Mouse (Mus musculus): ENCODE results near the gene Six1. TPM values are rescaled to one million over a fixed set of nuclear protein-coding genes. Genes with fewer than 3 reads are reported as not detected.

Gene Six1
- total and polyA plus RNA-seq, 3 experiments, result 0.90 to 1.4 (median 1.2) TPM

DNA sequence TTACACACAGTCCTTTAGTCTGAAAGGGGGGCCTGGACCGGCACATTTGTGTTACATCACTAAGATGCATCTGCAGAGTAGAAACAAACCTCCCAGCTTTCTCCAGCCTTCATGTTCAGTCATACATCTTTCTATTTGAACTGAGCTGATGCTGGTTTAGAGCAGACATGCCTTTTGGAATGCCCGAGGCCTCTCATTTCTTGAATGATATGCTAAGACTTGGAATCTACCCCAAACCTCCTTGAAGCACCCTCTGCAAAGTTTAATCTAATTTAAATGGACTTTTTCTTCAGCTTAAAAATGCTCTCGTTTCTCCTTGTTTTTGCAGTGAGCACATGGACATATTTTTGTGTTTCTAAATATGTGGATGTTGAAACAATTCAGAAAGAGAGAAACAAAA lies 21.0 kb downstream of the Six1 start:
- intact Hi-C loops (cut with DNase I), result no loop called here
- H3K27me3 ChIP-seq (ENCODE audit: control insufficient read depth, insufficient read depth, low read length), result peaks cover 10% of the 10 kb centered on the region
- no peaks in the 10 kb centered on the region for H3K4me1 ChIP-seq (ENCODE audit: control insufficient read depth, insufficient read depth, low read length)
- H3K4me3 ChIP-seq, result no peak overlapping the region
- TF ChIP-seq EP300 (IDR thresholded peaks at IDR 0.05; ENCODE audit: insufficient read depth, low read depth, low read length), result no peak
- no peak for TF ChIP-seq CTCF (IDR thresholded peaks at IDR 0.05)
- no peak for TF ChIP-seq POLR2A (IDR thresholded peaks at IDR 0.05; ENCODE audit: insufficient read depth, low read depth, low read length)
- H3K27ac ChIP-seq, result no peak overlapping the region
- WGBS, result 72% methylated on average over 3 of the region's 3 CpGs
- H3K36me3 ChIP-seq (ENCODE audit: control insufficient read depth, insufficient read depth, low read length), result no peaks in the 10 kb centered on the region
- no peak for DNase-seq
- H3K9ac ChIP-seq (ENCODE audit: low read depth, low read length), result no peak overlapping the region
- H3K79me2 ChIP-seq (replicated peaks; ENCODE audit: control insufficient read depth, insufficient read depth, low read length), result no peaks in the 10 kb centered on the region

DNA sequence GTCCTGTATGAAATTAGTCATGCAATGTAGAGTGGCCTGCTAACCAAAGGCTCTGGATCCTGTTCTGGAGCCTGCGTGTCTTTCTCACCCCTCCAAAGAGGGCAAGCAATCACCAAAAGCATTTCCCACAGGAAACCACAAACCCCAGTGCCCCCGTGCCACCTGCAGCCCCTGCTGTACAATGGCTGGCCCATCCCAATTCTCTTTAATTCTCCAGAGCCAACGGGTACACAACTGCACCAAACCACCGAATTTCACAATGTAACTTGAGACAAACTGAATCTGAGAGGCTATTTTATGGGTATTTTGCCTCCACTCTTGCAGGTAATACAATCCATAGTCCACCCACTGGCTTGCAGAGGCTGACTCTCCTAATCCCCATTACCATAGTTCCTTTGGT lies 22.4 kb downstream of the Six1 start:
- DNase-seq, result no peak
- TF ChIP-seq CTCF (IDR thresholded peaks at IDR 0.05), result no peak
- no peak for TF ChIP-seq EP300 (IDR thresholded peaks at IDR 0.05; ENCODE audit: insufficient read depth, low read depth, low read length)
- no peak for TF ChIP-seq POLR2A (IDR thresholded peaks at IDR 0.05; ENCODE audit: insufficient read depth, low read depth, low read length)

GRCm38 (mm10) chr12:73025490-73025889 lies 28.2 kb downstream of the Six1 start:
- H3K27ac ChIP-seq, result peak overlapping the region; percentile 57

More for the DNA sequence above, 22.4 kb downstream of the Six1 start:
- 64% methylated on average over 4 of the region's 4 CpGs for whole genome bisulfite sequencing
- Histone ChIP-seq H3K4me1 (ENCODE audit: control insufficient read depth, insufficient read depth, low read length) (no peaks in the 10 kb centered on the region), H3K9ac (ENCODE audit: low read depth, low read length) (no peak overlapping the region), H3K79me2 (replicated peaks; ENCODE audit: control insufficient read depth, insufficient read depth, low read length) (no peaks in the 10 kb centered on the region), H3K27me3 (ENCODE audit: control insufficient read depth, insufficient read depth, low read length) (peaks cover 4% of the 10 kb centered on the region), H3K4me3 (no peak overlapping the region), H3K36me3 (ENCODE audit: control insufficient read depth, insufficient read depth, low read length) (no peaks in the 10 kb centered on the region), H3K27ac (no peak overlapping the region)
- intact Hi-C loops (cut with DNase I), result no loop called here

DNA sequence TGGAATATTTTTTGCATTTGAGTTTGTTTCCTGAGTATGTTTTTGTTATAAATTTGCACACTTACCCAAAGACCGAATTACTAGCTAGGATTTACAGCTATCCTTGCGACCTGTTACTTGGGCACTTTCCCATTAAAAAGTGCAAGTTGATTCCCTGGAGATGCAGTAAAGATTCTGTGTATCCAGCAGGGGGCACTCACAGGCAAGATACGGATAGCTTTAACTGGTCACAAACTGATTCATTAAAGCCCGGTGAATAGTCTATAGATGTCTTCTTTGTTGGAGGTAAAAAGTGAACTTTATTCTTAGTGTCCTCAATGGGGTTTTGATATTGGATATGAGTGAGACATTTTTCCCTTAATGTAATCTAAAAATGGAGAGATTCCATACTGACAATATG lies 32.7 kb downstream of the Six1 start:
- no peak overlapping the region for H3K9ac ChIP-seq (ENCODE audit: low read depth, low read length)
- no peak overlapping the region for H3K4me3 ChIP-seq
- H3K36me3 ChIP-seq (ENCODE audit: control insufficient read depth, insufficient read depth, low read length), result no peaks in the 10 kb centered on the region
- no peaks in the 10 kb centered on the region for H3K79me2 ChIP-seq (replicated peaks; ENCODE audit: control insufficient read depth, insufficient read depth, low read length)
- no peaks in the 10 kb centered on the region for H3K4me1 ChIP-seq (ENCODE audit: control insufficient read depth, insufficient read depth, low read length)
- intact Hi-C loops (cut with DNase I), result loop anchor here (1.0 kb wide), 2 partner anchors 429 to 496 kb away; no protein-coding TSS in a partner anchor
- DNase-seq, result peak; percentile 64 to 73
- H3K27me3 ChIP-seq (ENCODE audit: control insufficient read depth, insufficient read depth, low read length), result no peaks in the 10 kb centered on the region
- WGBS, result 5% methylated on average over 4 of the region's 4 CpGs
- TF ChIP-seq CTCF (IDR thresholded peaks at IDR 0.05), result peak; percentile 92
- TF ChIP-seq EP300 (IDR thresholded peaks at IDR 0.05; ENCODE audit: insufficient read depth, low read depth, low read length), result no peak
- no peak for TF ChIP-seq POLR2A (IDR thresholded peaks at IDR 0.05; ENCODE audit: insufficient read depth, low read depth, low read length)
- H3K27ac ChIP-seq, result no peak overlapping the region

More at GRCm38 (mm10) chr12:73025490-73025889, 28.2 kb downstream of the Six1 start:
- Histone ChIP-seq H3K79me2 (replicated peaks; ENCODE audit: control insufficient read depth, insufficient read depth, low read length) (no peaks in the 10 kb centered on the region), H3K36me3 (ENCODE audit: control insufficient read depth, insufficient read depth, low read length) (no peaks in the 10 kb centered on the region), H3K4me3 (no peak overlapping the region), H3K4me1 (ENCODE audit: control insufficient read depth, insufficient read depth, low read length) (no peaks in the 10 kb centered on the region), H3K9ac (ENCODE audit: low read depth, low read length) (no peak overlapping the region), H3K27me3 (ENCODE audit: control insufficient read depth, insufficient read depth, low read length) (no peaks in the 10 kb centered on the region)
- 29% methylated on average over 8 of the region's 8 CpGs for WGBS
- TF ChIP-seq CTCF (IDR thresholded peaks at IDR 0.05), result no peak
- no peak for TF ChIP-seq POLR2A (IDR thresholded peaks at IDR 0.05; ENCODE audit: insufficient read depth, low read depth, low read length)
- peak; percentile 72; the same call in 1 of the 2 replicates for TF ChIP-seq EP300 (IDR thresholded peaks at IDR 0.05; ENCODE audit: insufficient read depth, low read depth, low read length)
- peak; percentile 85 to 90 for DNase-seq
- intact Hi-C loops (cut with DNase I), result loop anchor here (5.0 kb wide), 1 partner anchor 382 kb away; no protein-coding TSS in a partner anchor

DNA sequence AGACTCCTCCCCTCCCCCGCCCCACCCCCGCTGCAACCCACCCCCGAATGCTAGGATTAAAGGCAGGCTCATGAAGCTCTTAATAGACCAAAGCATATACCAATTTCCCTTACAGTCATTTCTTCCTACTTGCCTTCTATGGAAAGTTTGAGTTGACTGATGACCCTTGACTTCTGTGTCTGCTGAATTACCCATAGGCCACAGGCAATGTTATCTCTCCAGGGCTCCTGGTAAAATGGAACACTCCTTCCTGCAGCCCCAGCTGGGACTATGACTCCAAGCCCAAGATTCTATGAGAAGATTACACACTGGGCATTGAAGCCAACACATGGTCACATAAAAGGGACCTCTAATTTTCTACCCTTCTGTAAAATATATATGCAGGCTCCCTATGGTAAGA lies 33.3 kb downstream of the Six1 start:
- intact Hi-C loops (cut with DNase I), result no loop called here
- no peak overlapping the region for H3K4me3 ChIP-seq
- WGBS, result 29% methylated on average over 3 of the region's 3 CpGs

GRCm38 (mm10) chr12:73018838-73019237 lies 34.8 kb downstream of the Six1 start:
- H3K79me2 ChIP-seq (replicated peaks; ENCODE audit: control insufficient read depth, insufficient read depth, low read length), result no peaks in the 10 kb centered on the region
- H3K27ac ChIP-seq, result no peak overlapping the region
- WGBS, result 61% methylated on average over 4 of the region's 4 CpGs
- H3K4me1 ChIP-seq (ENCODE audit: control insufficient read depth, insufficient read depth, low read length), result no peaks in the 10 kb centered on the region
- no peaks in the 10 kb centered on the region for H3K27me3 ChIP-seq (ENCODE audit: control insufficient read depth, insufficient read depth, low read length)
- intact Hi-C loops (cut with DNase I), result loop anchor here (2.0 kb wide), 1 partner anchor 18 kb away; no protein-coding TSS in a partner anchor
- H3K9ac ChIP-seq (ENCODE audit: low read depth, low read length), result no peak overlapping the region
- H3K36me3 ChIP-seq (ENCODE audit: control insufficient read depth, insufficient read depth, low read length), result no peaks in the 10 kb centered on the region
- TF ChIP-seq CTCF (IDR thresholded peaks at IDR 0.05), result no peak
- no peak for DNase-seq
- no peak overlapping the region for H3K4me3 ChIP-seq

More for the DNA sequence above, 33.3 kb downstream of the Six1 start:
- DNase-seq, result no peak
- no peaks in the 10 kb centered on the region for H3K36me3 ChIP-seq (ENCODE audit: control insufficient read depth, insufficient read depth, low read length)
- H3K79me2 ChIP-seq (replicated peaks; ENCODE audit: control insufficient read depth, insufficient read depth, low read length), result no peaks in the 10 kb centered on the region
- no peak overlapping the region for H3K27ac ChIP-seq
- H3K27me3 ChIP-seq (ENCODE audit: control insufficient read depth, insufficient read depth, low read length), result no peaks in the 10 kb centered on the region
- H3K9ac ChIP-seq (ENCODE audit: low read depth, low read length), result no peak overlapping the region
- no peak for TF ChIP-seq CTCF (IDR thresholded peaks at IDR 0.05)
- no peak for TF ChIP-seq POLR2A (IDR thresholded peaks at IDR 0.05; ENCODE audit: insufficient read depth, low read depth, low read length)
- TF ChIP-seq EP300 (IDR thresholded peaks at IDR 0.05; ENCODE audit: insufficient read depth, low read depth, low read length), result no peak
- no peaks in the 10 kb centered on the region for H3K4me1 ChIP-seq (ENCODE audit: control insufficient read depth, insufficient read depth, low read length)
